In the genomic region with DNA sequence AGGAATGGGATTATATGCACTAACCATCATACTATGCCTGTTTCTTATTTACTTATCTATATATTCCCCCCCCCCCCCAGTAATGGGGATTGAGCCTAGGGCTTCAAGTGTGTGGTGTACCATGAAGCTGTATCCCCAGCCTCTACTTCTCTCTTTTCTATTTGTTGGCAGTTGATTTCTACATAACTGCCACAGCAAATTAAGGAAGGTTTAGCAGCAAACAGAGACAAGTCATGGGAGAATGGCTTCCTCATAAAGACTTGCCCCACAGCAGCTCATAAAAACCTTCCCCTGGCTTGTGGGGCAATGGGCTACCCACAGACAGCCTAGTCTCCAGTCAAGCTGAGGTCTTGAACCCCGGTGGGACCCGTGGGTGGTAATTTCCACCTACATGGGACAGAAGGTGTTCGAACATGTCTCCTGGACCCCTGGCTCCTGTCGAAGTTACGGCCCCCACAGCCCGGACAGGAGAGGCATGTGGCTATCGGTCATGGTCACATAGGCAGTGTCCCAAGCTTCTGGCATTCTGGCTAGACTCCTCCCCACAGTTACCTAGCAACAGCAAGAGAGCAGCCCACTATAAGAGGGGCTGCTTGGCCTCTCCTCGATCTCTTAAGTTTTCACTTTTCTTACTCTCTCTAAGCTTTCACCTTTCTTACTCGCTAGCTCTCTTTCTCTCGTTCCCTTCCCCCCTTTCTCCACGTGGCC, we compare ENCODE assay signal across 17 mouse cellular contexts. TPM values are rescaled to one million over a fixed set of nuclear protein-coding genes. Genes with fewer than 3 reads are reported as not detected.
DNase-seq lines count a peak whose midpoint lies in the region; ATAC-seq and TF ChIP-seq lines count a peak whose summit lies in the region.
"Had no signal": no experiment of that assay in that cellular context is flagged by ENCODE, and none has a peak within 500 bp of the region (broad histone marks: within the 10 kb centered on the region; RNA-seq: fewer than 3 reads in every experiment).

No protein-coding gene starts in this region.

- no peaks in the 10 kb centered on the region for H3K36me3 ChIP-seq in kidney, embryonic 15.5 days
- no peaks in the 10 kb centered on the region for H3K36me3 ChIP-seq in testis, adult 2 months (ENCODE audit: control insufficient read depth, insufficient read depth, low read length)
- no peaks in the 10 kb centered on the region for H3K36me3 ChIP-seq in limb, embryonic 13.5 days
- H3K36me3 ChIP-seq: midbrain, embryonic 13.5 days had no signal

- DNase-seq in kidney, postnatal 10 days, result no peak
- no peak for DNase-seq in testis, postnatal 10 days (ENCODE audit: low spot score)
- no peak for DNase-seq in ovary, postnatal 10 days (ENCODE audit: low spot score)
- DNase-seq in spleen, postnatal 4 days (ENCODE audit: low spot score in 2 of 2), result no peak
- DNase-seq: adrenal gland, postnatal 14 days; cerebellum, adult 8-10 months; gastrocnemius, postnatal 10 days; lung, postnatal 10 days; right cerebral cortex, adult 18-20 months; spleen, adult 18-20 months; thymus, postnatal 4 days had no signal

- no peak overlapping the region for H3K9ac ChIP-seq in kidney, embryonic 15.5 days
- H3K9ac ChIP-seq in limb, embryonic 13.5 days, result no peak overlapping the region
- H3K9ac ChIP-seq: midbrain, embryonic 13.5 days had no signal

- TF ChIP-seq CTCF in testis, adult 2 months (IDR thresholded peaks at IDR 0.05; ENCODE audit: control insufficient read depth, insufficient read depth, insufficient replicate concordance, low read depth, low read length), result no peak

- H3K27ac ChIP-seq in kidney, embryonic 15.5 days, result 0 out of 2 replicates have a peak overlapping the region, but pooled peaks have one; percentile 4
- H3K27ac ChIP-seq in testis, adult 2 months (ENCODE audit: control insufficient read depth, insufficient read depth, low read depth, low read length), result no peak overlapping the region
- no peak overlapping the region for H3K27ac ChIP-seq in limb, embryonic 13.5 days
- H3K27ac ChIP-seq: midbrain, embryonic 13.5 days had no signal

- 18% methylated on average over 11 of the region's 11 CpGs for WGBS in kidney, embryonic 15.5 days
- 43% methylated on average over 11 of the region's 11 CpGs for WGBS in limb, embryonic 13.5 days

- peak overlapping the region; percentile 51 for H3K4me2 ChIP-seq in kidney, embryonic 15.5 days
- H3K4me2 ChIP-seq in limb, embryonic 13.5 days (replicated peaks), result 0 out of 2 replicates have a peak overlapping the region, but pooled peaks have one; percentile 1
- H3K4me2 ChIP-seq: midbrain, embryonic 13.5 days had no signal

- H3K9me3 ChIP-seq in kidney, embryonic 15.5 days (replicated peaks), result no peaks in the 10 kb centered on the region
- H3K9me3 ChIP-seq in limb, embryonic 13.5 days, result no peaks in the 10 kb centered on the region
- H3K9me3 ChIP-seq: midbrain, embryonic 13.5 days had no signal

- peak; percentile 73 for ATAC-seq in kidney, embryonic 15.5 days (replicated peaks; ENCODE audit: low FRiP score)
- no peak; the same call in 1 of the 2 replicates for ATAC-seq in limb, embryonic 13.5 days (ENCODE audit: low FRiP score, low read depth)
- ATAC-seq in neutrophil, adult 5-6 weeks (ENCODE audit: extremely low read depth, insufficient number of reproducible peaks, low FRiP score, poor library complexity, severe bottlenecking), result peak; percentile 52; the same call in 1 of the 2 replicates
- ATAC-seq: midbrain, embryonic 13.5 days had no signal

- H3K27me3 ChIP-seq in kidney, embryonic 15.5 days, result no peaks in the 10 kb centered on the region
- H3K27me3 ChIP-seq in testis, adult 2 months (ENCODE audit: control insufficient read depth, insufficient read depth, low read length), result no peaks in the 10 kb centered on the region
- no peaks in the 10 kb centered on the region for H3K27me3 ChIP-seq in limb, embryonic 13.5 days

- TF ChIP-seq POLR2A in testis, adult 2 months (IDR thresholded peaks at IDR 0.05; ENCODE audit: control insufficient read depth, low read depth, low read length), result peak; percentile 39; the same call in 1 of the 2 replicates

- peaks cover 25% of the 10 kb centered on the region for H3K4me1 ChIP-seq in kidney, embryonic 15.5 days
- peaks cover 13% of the 10 kb centered on the region for H3K4me1 ChIP-seq in testis, adult 2 months (ENCODE audit: control insufficient read depth, insufficient read depth, low read length)
- peaks cover 12% of the 10 kb centered on the region for H3K4me1 ChIP-seq in limb, embryonic 13.5 days

- peak overlapping the region; percentile 3 for H3K4me3 ChIP-seq in kidney, embryonic 15.5 days (replicated peaks)
- peak overlapping the region; percentile 68 for H3K4me3 ChIP-seq in testis, adult 2 months (ENCODE audit: control insufficient read depth, low read depth, low read length)
- no peak overlapping the region for H3K4me3 ChIP-seq in limb, embryonic 13.5 days
- H3K4me3 ChIP-seq: erythroblast, embryonic 14.5 days; midbrain, embryonic 13.5 days had no signal

RNA-seq across cellular contexts. Expression of a gene that starts 35.1 kb away (rescaled TPM):
- polyA plus RNA-seq in kidney, embryonic 15.5 days (2015; fragmentation: Nextera tagmentation; extraction: Ambion mirVana), result 213 and 221 TPM in 2 replicates
- 13.4 and 21.2 TPM in 2 replicates for polyA plus RNA-seq in testis, adult 2 months (2012; rRNA removed)
- 203 and 216 TPM in 2 replicates for polyA plus RNA-seq in limb, embryonic 13.5 days (2015; fragmentation: Nextera tagmentation; extraction: Ambion mirVana)
- total RNA-seq in neutrophil, adult 5-6 weeks (2017), result 241 and 271 TPM in 2 replicates
